Mouse (Mus musculus): Measurements from ENCODE around the gene Ube2s. TPM values are rescaled to one million over a fixed set of nuclear protein-coding genes. Genes with fewer than 3 reads are reported as not detected.
"Not testable (repeated sequence)": the region's sequence is repeated elsewhere in the genome, so short reads cannot be mapped to it uniquely, and the experiment has no call there.

Gene Ube2s
- 100 to 1,000 TPM in 1 of 2 experiments, 10 to 100 TPM in 1; 97.7 to 112 TPM for total RNA-seq (2021)

GRCm38 (mm10) chr7:4812303-4813104 is at the start of gene Ube2s:
Gene Ube2s, minus strand, starts transcription at chr7:4812590.
- DNase-seq (ENCODE audit: extremely low spot score in 1 of 2, low spot score in 1 of 2) = peak; percentile 95

GRCm38 (mm10) chr7:4860926-4861325 is 48.5 kb upstream of the Ube2s start:
- not testable (repeated sequence) for DNase-seq (ENCODE audit: extremely low spot score in 1 of 2, low spot score in 1 of 2)

GRCm38 (mm10) chr7:4859418-4859978 is 47.1 kb upstream of the Ube2s start:
- DNase-seq (ENCODE audit: extremely low spot score in 1 of 2, low spot score in 1 of 2) = no peak

GRCm38 (mm10) chr7:4857321-4857720 is 44.9 kb upstream of the Ube2s start:
- no peak for DNase-seq (ENCODE audit: extremely low spot score in 1 of 2, low spot score in 1 of 2)

- DNase-seq (ENCODE audit: extremely low spot score in 1 of 2, low spot score in 1 of 2) = no peak
These were observed 44.1 kb upstream of the Ube2s start for GRCm38 (mm10) chr7:4856508-4856907.

GRCm38 (mm10) chr7:4853613-4854012 is 41.2 kb upstream of the Ube2s start:
- DNase-seq (ENCODE audit: extremely low spot score in 1 of 2, low spot score in 1 of 2) = no peak

GRCm38 (mm10) chr7:4851315-4851688 is 38.9 kb upstream of the Ube2s start:
- DNase-seq (ENCODE audit: extremely low spot score in 1 of 2, low spot score in 1 of 2) = no peak

GRCm38 (mm10) chr7:4850621-4851314 is 38.4 kb upstream of the Ube2s start:
- no peak for DNase-seq (ENCODE audit: extremely low spot score in 1 of 2, low spot score in 1 of 2)

- no peak for DNase-seq (ENCODE audit: extremely low spot score in 1 of 2, low spot score in 1 of 2)
These were observed 37.0 kb upstream of the Ube2s start for GRCm38 (mm10) chr7:4849372-4849771.

GRCm38 (mm10) chr7:4844917-4845309 is 32.5 kb upstream of the Ube2s start:
- DNase-seq (ENCODE audit: extremely low spot score in 1 of 2, low spot score in 1 of 2) = peak; percentile 68 to 73

- DNase-seq (ENCODE audit: extremely low spot score in 1 of 2, low spot score in 1 of 2) = peak; percentile 27 to 45
These were observed 32.0 kb upstream of the Ube2s start, which contains the start of gene Shisa7 for GRCm38 (mm10) chr7:4844245-4844916. Gene Shisa7, minus strand, starts transcription at chr7:4844696.

- peak; percentile 71 to 75 for DNase-seq (ENCODE audit: extremely low spot score in 1 of 2, low spot score in 1 of 2)
These were observed 31.3 kb upstream of the Ube2s start for GRCm38 (mm10) chr7:4843604-4844244.

GRCm38 (mm10) chr7:4842634-4843131 is 30.3 kb upstream of the Ube2s start:
- peak; percentile 30 to 39 for DNase-seq (ENCODE audit: extremely low spot score in 1 of 2, low spot score in 1 of 2)

GRCm38 (mm10) chr7:4842077-4842476 is 29.7 kb upstream of the Ube2s start:
- peak in 1 of 2 experiments; percentile 35 for DNase-seq (ENCODE audit: extremely low spot score in 1 of 2, low spot score in 1 of 2)

GRCm38 (mm10) chr7:4837639-4838038 is 25.2 kb upstream of the Ube2s start:
- DNase-seq (ENCODE audit: extremely low spot score in 1 of 2, low spot score in 1 of 2) = no peak

- DNase-seq (ENCODE audit: extremely low spot score in 1 of 2, low spot score in 1 of 2) = no peak
These were observed 24.0 kb upstream of the Ube2s start for GRCm38 (mm10) chr7:4836351-4836792.

GRCm38 (mm10) chr7:4835631-4836327 is 23.4 kb upstream of the Ube2s start:
- DNase-seq (ENCODE audit: extremely low spot score in 1 of 2, low spot score in 1 of 2) = no peak

- no peak for DNase-seq (ENCODE audit: extremely low spot score in 1 of 2, low spot score in 1 of 2)
These were observed 18.1 kb upstream of the Ube2s start for GRCm38 (mm10) chr7:4830476-4830875.

GRCm38 (mm10) chr7:4825365-4825764 is 13.0 kb upstream of the Ube2s start:
- no peak for DNase-seq (ENCODE audit: extremely low spot score in 1 of 2, low spot score in 1 of 2)
